Mouse (Mus musculus) stomach, postnatal 0 days (tissue): ENCODE measurements around the gene Hnrnpd. TPM values are rescaled to one million over a fixed set of nuclear protein-coding genes. Genes with fewer than 3 reads are reported as not detected.

Source experiments
- ATAC-seq: fragments of 200-750 bp; cut with Nextera tagmentation; 2 replicates; pipeline ENCODE4 v1.8.0; 2017; ENCODE audit not compliant: low FRiP score, low TSS enrichment
- DNase-seq: peaks from one replicate; pipeline ENCODE4 v3.0.0-alpha.2; 2016; ENCODE audit warnings: low spot score
- H3K27ac ChIP-seq: fragments of 300-500 bp; sonication (generic); replicated peaks from 2 replicates; pipeline ENCODE4 v1.5.1; 2014; ENCODE audit warnings: mild to moderate bottlenecking, control low read depth
- H3K27me3 ChIP-seq: fragments of 300-500 bp; sonication (generic); 2 replicates; pipeline ENCODE4 v1.6.1; 2014; ENCODE audit warnings: low read length; ENCODE audit not compliant: control insufficient read depth, insufficient read depth
- H3K36me3 ChIP-seq: fragments of 300-500 bp; sonication (generic); 2 replicates; pipeline ENCODE4 v1.6.1; 2014; ENCODE audit warnings: low read length, mixed read lengths; ENCODE audit not compliant: control insufficient read depth, insufficient read depth
- H3K4me1 ChIP-seq: fragments of 300-500 bp; sonication (generic); replicated peaks from 2 replicates; pipeline ENCODE4 v1.6.1; 2014; ENCODE audit warnings: antibody characterized with exemption; ENCODE audit not compliant: control insufficient read depth, insufficient read depth
- H3K4me2 ChIP-seq: fragments of 300-500 bp; sonication (generic); replicated peaks from 2 replicates; pipeline ENCODE4 v1.6.1; 2014; ENCODE audit warnings: low read depth, mild to moderate bottlenecking, control low read depth, moderate library complexity
- H3K4me3 ChIP-seq: fragments of 300-500 bp; sonication (generic); 2 replicates; pipeline ENCODE4 v1.5.1; 2014; ENCODE audit warnings: low read depth, low read length, control low read depth
- H3K9ac ChIP-seq: fragments of 300-500 bp; sonication (generic); 2 replicates; pipeline ENCODE4 v1.6.1; 2014; ENCODE audit warnings: mild to moderate bottlenecking, low read length, control low read depth, mixed read lengths
- H3K9me3 ChIP-seq: fragments of 300-500 bp; sonication (generic); 2 replicates; pipeline ENCODE4 v1.6.1; 2016; ENCODE audit warnings: low read length; ENCODE audit not compliant: control insufficient read depth
- CTCF ChIP-seq: IDR thresholded peaks from 2 replicates; pipeline ENCODE4 v1.5.1; 2016; ENCODE audit warnings: antibody characterized with exemption, low read depth, mild to moderate bottlenecking, moderate library complexity
- EP300 ChIP-seq: optimal IDR thresholded peaks from 2 replicates; pipeline ENCODE3; 2016; ENCODE audit warnings: antibody characterized with exemption
- WGBS: fragments of 180-500 bp; shearing (Covaris S2); extraction: QIAGEN DNeasy Blood & Tissue Kit; methylation state at CpG from one replicate; pipeline ENCODE4 v1.1.7; 2014; 5-methylcytosine and 5-hydroxymethylcytosine counted together
- polyA plus RNA-seq: library from polyadenylated mRNA; unstranded; fragments of >200 nt; fragmentation: Nextera tagmentation; extraction: Ambion mirVana; gene quantifications from 2 replicates; pipeline ENCODE4 v1.2.1, GENCODE M21; 2015

Hnrnpd gene
- polyA plus RNA-seq, 1 experiment from 2014 or later = 53.5 TPM

- H3K36me3 ChIP-seq = no peaks in the 10 kb centered on the region
- TF ChIP-seq EP300 (no peak), CTCF (no peak)
- DNase-seq (no peak), ATAC-seq (no peak)
- H3K27ac ChIP-seq = no peak overlapping the region
- 0 out of 2 replicates have a peak, but pooled peaks cover 2% of the 10 kb centered on the region for H3K4me1 ChIP-seq
- H3K9me3 ChIP-seq = no peaks in the 10 kb centered on the region
- WGBS = under 1% methylated on average over 8 of the region's 8 CpGs
- H3K27me3 ChIP-seq = no peaks in the 10 kb centered on the region
- peak overlapping the region; percentile 58 for H3K4me2 ChIP-seq
- H3K9ac ChIP-seq = peak overlapping the region; percentile 99; the same call in 1 of the 2 replicates
- peak overlapping the region; percentile 95 for H3K4me3 ChIP-seq
Observed at GRCm38 (mm10) chr5:99976334-99976955, 2.3 kb downstream of the Hnrnpd start.

GRCm38 (mm10) chr5:99975776-99976175 is 3.0 kb downstream of the Hnrnpd start:
- Histone ChIP-seq H3K9ac (no peak overlapping the region), H3K27ac (no peak overlapping the region), H3K36me3 (no peaks in the 10 kb centered on the region), H3K4me1 (0 out of 2 replicates have a peak, but pooled peaks cover 2% of the 10 kb centered on the region), H3K27me3 (no peaks in the 10 kb centered on the region), H3K9me3 (no peaks in the 10 kb centered on the region), H3K4me3 (no peak overlapping the region), H3K4me2 (peak overlapping the region; percentile 58; the same call in 1 of the 2 replicates)
- TF ChIP-seq EP300 (no peak), CTCF (no peak)
- WGBS = 34% methylated on average over 1 of the region's 1 CpGs
- DNase-seq (no peak), ATAC-seq (no peak)

DNA sequence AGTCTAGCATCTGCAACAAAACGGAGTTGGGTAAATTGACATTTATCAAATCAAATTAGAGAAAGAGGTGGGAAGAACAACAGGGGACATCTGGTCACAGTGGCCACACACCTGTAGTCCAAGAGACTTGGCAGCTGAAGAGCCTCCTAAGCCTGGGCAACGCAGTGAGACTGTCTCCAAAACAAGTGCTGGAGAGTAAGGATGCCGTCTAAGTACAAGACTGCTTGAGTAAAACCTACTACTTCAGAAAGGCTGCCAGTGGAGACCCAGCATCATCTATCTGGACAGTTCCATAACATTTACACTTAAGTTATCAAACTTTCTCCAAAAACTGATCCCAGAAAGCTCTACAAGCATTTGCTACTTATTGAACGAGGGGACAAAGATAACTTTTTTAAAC is 3.7 kb downstream of the Hnrnpd start:
- Histone ChIP-seq H3K9me3 (no peaks in the 10 kb centered on the region), H3K27ac (no peak overlapping the region), H3K4me1 (0 out of 2 replicates have a peak, but pooled peaks cover 2% of the 10 kb centered on the region), H3K9ac (no peak overlapping the region), H3K27me3 (no peaks in the 10 kb centered on the region), H3K4me3 (no peak overlapping the region), H3K4me2 (no peak overlapping the region), H3K36me3 (no peaks in the 10 kb centered on the region)
- TF ChIP-seq EP300 = no peak
- no peak for TF ChIP-seq CTCF
- 22% methylated on average over 4 of the region's 4 CpGs for WGBS
- no peak for DNase-seq
- no peak for ATAC-seq

DNA sequence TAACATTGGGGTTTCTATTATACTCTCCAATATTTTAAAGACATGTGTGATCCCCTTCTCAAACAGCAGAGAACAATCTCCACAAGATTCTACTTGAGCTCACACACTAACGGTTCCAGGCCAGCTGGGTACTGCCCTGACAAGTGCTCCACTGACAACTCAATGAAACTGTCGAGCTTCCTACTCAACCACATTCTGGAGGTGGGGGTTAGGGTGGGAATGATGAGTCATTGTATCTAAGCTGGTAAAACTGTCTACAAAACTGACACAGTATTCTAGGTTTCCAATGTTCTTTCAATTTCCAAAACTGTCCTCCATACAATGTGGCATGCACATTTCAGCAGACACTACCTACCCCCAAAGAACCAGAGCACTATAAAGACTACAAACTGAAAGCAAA is 4.8 kb downstream of the Hnrnpd start:
- H3K4me3 ChIP-seq = no peak overlapping the region
- 0 out of 2 replicates have a peak, but pooled peaks cover 2% of the 10 kb centered on the region for H3K4me1 ChIP-seq
- DNase-seq = no peak
- TF ChIP-seq EP300 (no peak), CTCF (no peak)
- H3K36me3 ChIP-seq = no peaks in the 10 kb centered on the region
- no peak for ATAC-seq
- H3K9me3 ChIP-seq = no peaks in the 10 kb centered on the region
- no peak overlapping the region for H3K9ac ChIP-seq
- WGBS = 12% methylated on average over 2 of the region's 2 CpGs
- no peak overlapping the region; the same call in 1 of the 2 replicates for H3K4me2 ChIP-seq
- no peak overlapping the region for H3K27ac ChIP-seq
- H3K27me3 ChIP-seq = no peaks in the 10 kb centered on the region

DNA sequence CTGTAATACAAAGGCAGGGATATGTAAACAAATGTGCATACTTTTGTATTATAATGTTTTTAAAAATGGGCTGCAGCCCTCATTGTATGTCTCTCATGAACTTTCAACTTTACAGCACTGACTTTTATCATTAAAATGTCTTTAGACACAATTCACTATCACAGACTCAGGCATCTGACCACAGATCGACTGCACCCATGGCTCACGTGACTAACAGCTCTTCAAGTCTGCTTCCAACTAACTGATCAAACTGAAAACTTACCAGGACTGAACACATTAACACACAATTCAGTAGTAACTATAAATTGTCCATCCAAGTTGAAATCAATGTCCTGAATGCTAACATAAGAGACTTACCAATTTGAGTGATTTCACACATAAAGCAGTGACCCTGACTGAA is 18.8 kb downstream of the Hnrnpd start:
- Histone ChIP-seq H3K9me3 (no peaks in the 10 kb centered on the region), H3K4me1 (no peaks in the 10 kb centered on the region), H3K9ac (no peak overlapping the region), H3K36me3 (peaks cover 13% of the 10 kb centered on the region), H3K4me2 (no peak overlapping the region), H3K27ac (no peak overlapping the region), H3K27me3 (no peaks in the 10 kb centered on the region), H3K4me3 (no peak overlapping the region)
- DNase-seq (no peak), ATAC-seq (peak; percentile 38; the same call in 1 of the 2 replicates)
- TF ChIP-seq CTCF (no peak), EP300 (no peak)
- WGBS = 45% methylated on average over 2 of the region's 2 CpGs

DNA sequence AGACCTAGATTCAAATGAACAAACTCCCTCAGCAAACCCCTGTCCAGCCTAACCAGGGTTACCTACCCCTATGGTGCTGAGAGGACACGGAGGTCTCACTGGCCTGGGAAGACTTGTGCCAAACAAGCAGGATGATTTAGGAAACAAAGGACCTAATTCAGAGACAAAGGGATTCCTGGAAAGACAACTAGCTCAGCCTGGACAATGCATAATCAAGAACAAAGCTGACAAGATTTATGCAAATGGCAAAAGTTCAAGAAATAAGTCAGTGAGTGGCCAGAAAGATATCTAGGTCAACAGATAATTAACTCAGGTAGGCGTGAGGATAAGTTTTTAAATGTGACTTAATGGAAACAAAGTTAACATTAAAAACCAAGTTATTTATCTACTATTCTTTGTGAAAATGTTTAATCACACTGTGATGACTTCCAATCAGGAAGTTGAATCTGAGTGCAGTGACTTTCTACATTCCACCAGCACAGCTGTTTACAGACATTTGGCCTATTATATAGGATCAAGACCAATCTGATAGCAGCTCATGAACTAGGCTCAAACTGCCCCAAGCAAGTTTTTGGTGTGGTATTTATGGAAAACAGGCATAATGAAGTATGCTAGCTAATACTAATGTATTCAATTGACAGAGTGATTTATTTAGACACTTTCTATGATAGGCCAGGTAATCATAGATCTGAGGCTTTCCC is 19.4 kb downstream of the Hnrnpd start:
- no peak overlapping the region for H3K4me2 ChIP-seq

More for the DNA sequence above, 19.4 kb downstream of the Hnrnpd start:
- TF ChIP-seq EP300 (no peak), CTCF (no peak)
- Histone ChIP-seq H3K4me1 (no peaks in the 10 kb centered on the region), H3K9me3 (no peaks in the 10 kb centered on the region), H3K4me3 (no peak overlapping the region), H3K27me3 (no peaks in the 10 kb centered on the region), H3K36me3 (peaks cover 13% of the 10 kb centered on the region), H3K9ac (no peak overlapping the region), H3K27ac (no peak overlapping the region)
- no peak for DNase-seq
- 74% methylated on average over 2 of the region's 2 CpGs for WGBS
- 0 out of 2 replicates have a peak, but pooled peaks have one; percentile 12 for ATAC-seq
